Mouse (Mus musculus) hematopoietic stem cell, adult 5-6 weeks (primary cell): ENCODE measurements around the gene Timm9. TPM values are rescaled to one million over a fixed set of nuclear protein-coding genes. Genes with fewer than 3 reads are reported as not detected.
"Not testable (repeated sequence)": the region's sequence is repeated elsewhere in the genome, so short reads cannot be mapped to it uniquely, and the experiment has no call there.

Experiments
- ATAC-seq, 2 experiments: fragments of 125-278 bp in 1 of 2; replicated peaks in 1 of 2; 2 replicates each; pipeline ENCODE4 v1.8.0; 2016 to 2017; ENCODE audit warnings: inconsistent platforms in 2 of 2, mild to moderate bottlenecking in 2 of 2, moderate number of reproducible peaks in 2 of 2, low read depth in 1 of 2, moderate TSS enrichment in 1 of 2; ENCODE audit not compliant: low FRiP score in 2 of 2, poor library complexity in 2 of 2, severe bottlenecking in 2 of 2, insufficient read depth in 1 of 2, low TSS enrichment in 1 of 2
- total RNA-seq: library from RNA; stranded (forward); fragments of 172-1452, 232-1000 nt; gene quantifications from 2 replicates; pipeline ENCODE4 v1.2.3, GENCODE M21; 2017

Gene Timm9
- total RNA-seq, 1 experiment from 2014 or later: 44.6 TPM

- no peak for ATAC-seq
Measured at GRCm38 (mm10) chr12:71116411-71116810, 20.1 kb downstream of the Timm9 start.

- ATAC-seq: peak; percentile 96 to 99
Measured at GRCm38 (mm10) chr12:71113675-71114288, 22.7 kb downstream of the Timm9 start.

DNA sequence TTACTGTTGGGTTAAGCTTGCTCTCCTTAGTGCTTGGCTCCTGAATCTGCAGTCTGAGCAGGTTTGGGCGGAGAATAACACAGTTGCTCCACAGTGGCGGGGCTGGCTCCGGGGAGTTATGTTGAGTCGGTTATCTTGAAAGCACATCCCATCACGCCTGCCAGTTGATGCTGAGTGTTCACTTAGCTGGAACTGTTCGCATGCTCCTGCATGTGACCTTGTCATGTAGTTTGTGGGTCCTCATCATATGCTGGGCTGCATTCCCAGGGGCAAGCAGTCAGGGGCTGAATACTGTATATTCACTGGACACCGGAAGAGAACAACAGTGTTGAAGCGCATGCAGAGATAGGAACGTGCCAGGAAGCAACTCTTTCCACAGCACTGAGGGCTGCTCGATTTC is 23.4 kb downstream of the Timm9 start:
- no peak for ATAC-seq

DNA sequence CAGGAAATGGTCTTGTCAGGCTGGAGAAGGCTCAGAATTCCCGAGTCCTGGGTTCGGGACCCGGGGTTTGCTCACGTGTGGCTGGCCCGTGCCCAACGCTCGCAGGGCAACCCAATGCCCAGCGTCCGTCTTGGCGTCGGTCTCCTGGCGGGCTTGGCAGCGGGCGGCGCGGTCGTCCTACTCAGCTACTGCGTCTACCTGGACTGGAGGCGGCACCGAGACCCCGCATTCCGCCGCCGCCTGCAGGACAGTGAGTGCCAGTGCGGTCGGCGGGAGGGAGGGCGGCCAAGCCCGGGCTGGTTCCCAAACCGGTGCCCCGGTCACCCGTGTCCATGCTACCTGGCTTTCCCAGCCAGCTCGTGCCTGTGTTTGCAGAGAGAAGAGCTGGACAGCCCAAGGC is 25.2 kb downstream of the Timm9 start, which contains the start of gene Tomm20l:
Gene Tomm20l (plus strand): TSS at position 98 of the 400 bp plus-strand sequence.
- ATAC-seq: peak; percentile 22 to 54; a peak in 2 of 4 replicates

GRCm38 (mm10) chr12:71107216-71107771 is 29.2 kb downstream of the Timm9 start:
- ATAC-seq: no peak

- ATAC-seq: not testable (repeated sequence)
Measured at GRCm38 (mm10) chr12:71104275-71104674, 32.2 kb downstream of the Timm9 start.

GRCm38 (mm10) chr12:71086331-71086730 is 50.2 kb downstream of the Timm9 start:
- ATAC-seq: no peak

Other genes with a start within 250 kb of the Timm9 start
- 43.8 and 75.4 TPM in 2 replicates for gene Actr10, start 198.8 kb downstream of the Timm9 start, total RNA-seq
- gene Psma3, start 162.1 kb downstream of the Timm9 start, total RNA-seq: 267 and 328 TPM in 2 replicates
- gene Arid4a, start 120.7 kb downstream of the Timm9 start, total RNA-seq: 103 and 106 TPM in 2 replicates
- gene Tomm20l, start 25.3 kb downstream of the Timm9 start, total RNA-seq: not detected in 2 replicates
- 21.2 and 22.5 TPM in 2 replicates for gene 2700049A03Rik, start 164 bp upstream of the Timm9 start, total RNA-seq
- 0.56 TPM in 1 of 2 replicates, not detected in the other for gene Dact1, start 173.2 kb upstream of the Timm9 start, total RNA-seq